17 mouse cellular contexts compared by ENCODE assay signal in the genomic region with DNA sequence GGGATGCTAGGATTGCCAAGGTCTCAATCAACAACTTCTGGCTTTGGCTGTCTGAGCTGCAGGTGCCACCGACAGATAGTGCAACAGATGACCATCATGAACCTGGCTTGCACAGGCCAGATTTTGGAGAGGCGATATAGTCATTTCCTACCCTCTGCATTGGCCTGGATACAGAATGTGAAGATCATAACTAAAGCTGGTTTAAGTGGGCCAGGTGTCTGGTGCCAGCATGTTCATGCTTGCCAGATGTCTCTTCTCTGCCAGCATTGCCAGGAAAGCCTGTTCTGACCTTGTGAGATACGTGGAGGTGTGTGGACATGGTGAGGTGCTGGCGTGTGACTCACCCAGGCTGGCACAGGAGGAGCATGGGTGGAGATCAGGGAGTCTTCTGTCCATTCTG.
A peak's percentile ranks its signal among the peaks of the same experiment; 100 is the strongest.
DNase-seq lines count a peak whose midpoint lies in the region; ATAC-seq and TF ChIP-seq lines count a peak whose summit lies in the region.
"Had no signal": no experiment of that assay in that cellular context is flagged by ENCODE, and none has a peak within 500 bp of the region (broad histone marks: within the 10 kb centered on the region; RNA-seq: fewer than 3 reads in every experiment).

No protein-coding gene starts in this region.

- no peak overlapping the region for H3K4me2 ChIP-seq in hindbrain, postnatal 0 days (ENCODE audit: low read depth, low read length)
- H3K4me2 ChIP-seq: embryonic facial prominence, embryonic 15.5 days; limb, embryonic 13.5 days; midbrain, embryonic 13.5 days had no signal

- no peak overlapping the region for H3K4me3 ChIP-seq in hindbrain, postnatal 0 days (ENCODE audit: low read length)
- no peak overlapping the region for H3K4me3 ChIP-seq in hindbrain, embryonic 10.5 days
- no peak overlapping the region for H3K4me3 ChIP-seq in gastrocnemius, adult 2 months
- H3K4me3 ChIP-seq: embryonic facial prominence, embryonic 15.5 days; layer of hippocampus, adult 2 months; limb, embryonic 13.5 days; midbrain, embryonic 13.5 days had no signal

- no peaks in the 10 kb centered on the region for H3K9me3 ChIP-seq in hindbrain, postnatal 0 days (ENCODE audit: low read length)
- no peaks in the 10 kb centered on the region for H3K9me3 ChIP-seq in hindbrain, embryonic 10.5 days
- H3K9me3 ChIP-seq: embryonic facial prominence, embryonic 15.5 days; limb, embryonic 13.5 days; midbrain, embryonic 13.5 days had no signal

- H3K27ac ChIP-seq in hindbrain, postnatal 0 days: no peak overlapping the region; the same call in 1 of the 2 replicates
- H3K27ac ChIP-seq in hindbrain, embryonic 10.5 days: no peak overlapping the region
- no peak overlapping the region for H3K27ac ChIP-seq in gastrocnemius, adult 2 months
- H3K27ac ChIP-seq: embryonic facial prominence, embryonic 15.5 days; kidney, postnatal 0 days; layer of hippocampus, adult 2 months; limb, embryonic 13.5 days; midbrain, embryonic 13.5 days had no signal

- peak; percentile 34 for DNase-seq in hindbrain, postnatal 0 days (ENCODE audit: low spot score)
- DNase-seq in hindbrain, embryonic 10.5 days (ENCODE audit: low spot score): no peak
- peak; percentile 48 for DNase-seq in cerebellum, adult 11 months
- DNase-seq in cerebellum, postnatal 14 days: peak; percentile 68 to 72
- DNase-seq in heart, postnatal 14 days: peak; percentile 23 to 45
- DNase-seq in embryo, embryonic 10 days (ENCODE audit: low spot score): no peak
- DNase-seq in gastrocnemius, adult 2 months: no peak
- DNase-seq: liver, postnatal 0 days; lung, postnatal 4 days; thymus, postnatal 4 days had no signal

- H3K36me3 ChIP-seq in hindbrain, postnatal 0 days (ENCODE audit: insufficient read depth, low read length): no peaks in the 10 kb centered on the region
- H3K36me3 ChIP-seq in hindbrain, embryonic 10.5 days: no peaks in the 10 kb centered on the region
- H3K36me3 ChIP-seq: embryonic facial prominence, embryonic 15.5 days; limb, embryonic 13.5 days; midbrain, embryonic 13.5 days had no signal

- 63% methylated on average over 4 of the region's 4 CpGs for WGBS in hindbrain, postnatal 0 days
- 89% methylated on average over 4 of the region's 4 CpGs for WGBS in hindbrain, embryonic 10.5 days

- ATAC-seq in hindbrain, postnatal 0 days: peak; percentile 48
- ATAC-seq in erythroblast, adult 5-6 weeks (replicated peaks; ENCODE audit: low FRiP score, poor library complexity, severe bottlenecking): no peak
- ATAC-seq: forebrain, embryonic 14.5 days; liver, postnatal 0 days; midbrain, embryonic 13.5 days had no signal

- H3K27me3 ChIP-seq in hindbrain, postnatal 0 days (ENCODE audit: insufficient read depth, low read length): no peaks in the 10 kb centered on the region
- H3K27me3 ChIP-seq in hindbrain, embryonic 10.5 days (ENCODE audit: insufficient read depth, poor library complexity, severe bottlenecking): no peaks in the 10 kb centered on the region
- H3K27me3 ChIP-seq: embryonic facial prominence, embryonic 15.5 days; limb, embryonic 13.5 days; midbrain, embryonic 13.5 days had no signal

- intact Hi-C loops in heart, postnatal 14 days (cut with DNase I): no loop called here
- intact Hi-C loops in gastrocnemius, adult 2 months (cut with DNase I): no loop called here

- no peaks in the 10 kb centered on the region for H3K4me1 ChIP-seq in hindbrain, postnatal 0 days (ENCODE audit: insufficient read depth, low read length)
- no peaks in the 10 kb centered on the region for H3K4me1 ChIP-seq in hindbrain, embryonic 10.5 days (replicated peaks)
- H3K4me1 ChIP-seq: embryonic facial prominence, embryonic 15.5 days; limb, embryonic 13.5 days; midbrain, embryonic 13.5 days had no signal

- H3K9ac ChIP-seq in hindbrain, postnatal 0 days (replicated peaks; ENCODE audit: low read length): no peak overlapping the region
- H3K9ac ChIP-seq: embryonic facial prominence, embryonic 15.5 days; limb, embryonic 13.5 days; liver, postnatal 0 days; midbrain, embryonic 13.5 days had no signal

- TF ChIP-seq CTCF in hindbrain, postnatal 0 days (IDR thresholded peaks at IDR 0.05; ENCODE audit: low read depth): no peak
- no peak for TF ChIP-seq CTCF in gastrocnemius, adult 2 months (IDR thresholded peaks at IDR 0.05)

Comparison
In these comparisons a context has a peak if more than half of its experiments do, and no peak if none do; other contexts are left out.
1. DNase-seq: peak in hindbrain, postnatal 0 days (single experiment), cerebellum, adult 11 months (single experiment), cerebellum, postnatal 14 days (2 of 2) and heart, postnatal 14 days (2 of 2); none in hindbrain, embryonic 10.5 days (single experiment), embryo, embryonic 10 days (single experiment) and gastrocnemius, adult 2 months (single experiment).